Mouse (Mus musculus): ENCODE measurements at regions not wholly inside any gene's neighbourhood (a gene's known extent, or its start where the extent isn't known, plus 50 kb on each side); places are given as distances from the start of the nearest gene placed in this dataset.

DNA sequence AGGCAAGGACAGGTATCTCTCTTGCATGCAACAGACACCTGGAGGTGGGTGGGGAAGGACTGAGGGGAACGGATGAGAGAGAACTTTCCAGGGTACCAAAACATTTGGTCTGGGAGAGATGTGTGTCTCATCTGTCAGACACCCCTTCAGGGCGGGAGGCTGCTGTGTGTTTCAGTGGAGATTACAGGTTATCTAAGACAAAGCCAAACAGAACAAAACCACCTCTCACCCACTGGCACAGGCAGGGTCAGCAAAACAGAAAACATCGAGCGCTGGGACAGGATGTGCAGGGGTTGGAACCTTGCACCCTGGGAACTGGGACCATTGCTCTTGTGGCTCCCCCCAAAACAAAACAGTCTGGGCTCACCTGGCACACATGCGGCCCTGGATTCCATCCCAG, 63.6 kb upstream of the Cldn5 start:
- Histone ChIP-seq H3K9ac (ENCODE audit: low read depth, low read length, severe bottlenecking) (no peak overlapping the region), H3K27ac (replicated peaks; ENCODE audit: low read depth, low read length) (no peak overlapping the region), H3K4me3 (replicated peaks; ENCODE audit: low read length) (no peak overlapping the region), H3K9me3 (ENCODE audit: control insufficient read depth, low read length) (no peaks in the 10 kb centered on the region), H3K36me3 (ENCODE audit: control insufficient read depth, insufficient read depth, low read length) (no peaks in the 10 kb centered on the region), H3K4me2 (replicated peaks; ENCODE audit: low read depth, low read length, severe bottlenecking) (no peak overlapping the region), H3K4me1 (ENCODE audit: control insufficient read depth, insufficient read depth, low read length) (no peaks in the 10 kb centered on the region), H3K27me3 (ENCODE audit: control insufficient read depth, insufficient read depth, low read length) (no peaks in the 10 kb centered on the region)
- ATAC-seq (ENCODE audit: low FRiP score, low read depth): no peak
- TF ChIP-seq POLR2A (IDR thresholded peaks at IDR 0.05; ENCODE audit: borderline replicate concordance, extremely low read depth, insufficient read depth, insufficient read length): no peak
- no peak for DNase-seq (ENCODE audit: low spot score)
- 65% methylated on average over 5 of the region's 5 CpGs for WGBS

DNA sequence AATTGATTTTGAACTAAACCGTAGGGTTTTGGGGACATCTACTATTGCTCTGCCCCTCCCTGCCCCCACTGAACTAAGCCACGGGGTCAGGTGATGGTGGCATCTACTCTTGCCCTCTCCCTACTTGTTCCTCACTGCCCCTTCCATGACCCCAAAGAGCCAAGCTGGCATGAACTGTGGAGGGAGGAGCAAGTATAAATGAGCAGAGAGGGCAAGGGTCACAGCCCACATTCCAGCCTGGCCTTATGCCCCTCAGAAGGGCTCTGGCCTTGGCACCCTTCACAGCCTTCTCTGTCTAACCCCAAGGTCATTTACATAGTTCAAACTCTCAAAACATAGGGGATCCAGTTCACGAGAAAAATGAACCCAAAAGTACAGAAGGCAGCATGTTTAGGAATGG, 61.3 kb upstream of the Cldn5 start:
- ATAC-seq (ENCODE audit: low FRiP score, low read depth): no peak
- H3K4me1 ChIP-seq (ENCODE audit: control insufficient read depth, insufficient read depth, low read length): no peaks in the 10 kb centered on the region
- TF ChIP-seq POLR2A (IDR thresholded peaks at IDR 0.05; ENCODE audit: borderline replicate concordance, extremely low read depth, insufficient read depth, insufficient read length): no peak
- H3K4me3 ChIP-seq (replicated peaks; ENCODE audit: low read length): no peak overlapping the region
- no peaks in the 10 kb centered on the region for H3K9me3 ChIP-seq (ENCODE audit: control insufficient read depth, low read length)
- no peak for DNase-seq (ENCODE audit: low spot score)
- no peak overlapping the region for H3K27ac ChIP-seq (replicated peaks; ENCODE audit: low read depth, low read length)
- no peak overlapping the region for H3K9ac ChIP-seq (ENCODE audit: low read depth, low read length, severe bottlenecking)
- no peaks in the 10 kb centered on the region for H3K27me3 ChIP-seq (ENCODE audit: control insufficient read depth, insufficient read depth, low read length)
- 75% methylated on average over 3 of the region's 3 CpGs for WGBS
- H3K4me2 ChIP-seq (replicated peaks; ENCODE audit: low read depth, low read length, severe bottlenecking): no peak overlapping the region
- no peaks in the 10 kb centered on the region for H3K36me3 ChIP-seq (ENCODE audit: control insufficient read depth, insufficient read depth, low read length)

DNA sequence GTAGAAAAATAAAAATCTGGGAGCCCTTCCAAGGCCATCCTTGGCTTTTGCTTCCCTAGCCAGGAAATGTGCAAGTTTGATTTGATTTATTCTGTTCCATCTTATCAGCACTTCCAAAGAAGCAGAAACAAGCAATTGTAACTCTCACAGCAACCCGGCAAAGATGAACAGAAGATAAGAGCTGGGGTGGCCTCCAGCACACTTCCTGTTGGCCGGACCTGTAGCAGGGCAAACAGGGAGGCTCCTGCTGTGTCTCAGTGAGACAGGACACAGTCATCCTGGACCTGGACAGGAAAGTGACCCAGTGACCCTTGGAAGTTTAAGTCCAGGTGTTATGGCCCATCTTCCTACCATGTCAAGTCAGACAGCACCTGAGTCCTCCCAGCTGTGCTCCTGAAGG, 58.6 kb upstream of the Cldn5 start:
- WGBS: 35% methylated on average over 2 of the region's 2 CpGs
- no peak for TF ChIP-seq POLR2A (IDR thresholded peaks at IDR 0.05; ENCODE audit: borderline replicate concordance, extremely low read depth, insufficient read depth, insufficient read length)
- Histone ChIP-seq H3K36me3 (ENCODE audit: control insufficient read depth, insufficient read depth, low read length) (no peaks in the 10 kb centered on the region), H3K9me3 (ENCODE audit: control insufficient read depth, low read length) (no peaks in the 10 kb centered on the region), H3K9ac (ENCODE audit: low read depth, low read length, severe bottlenecking) (no peak overlapping the region), H3K4me2 (replicated peaks; ENCODE audit: low read depth, low read length, severe bottlenecking) (no peak overlapping the region), H3K4me1 (ENCODE audit: control insufficient read depth, insufficient read depth, low read length) (no peaks in the 10 kb centered on the region), H3K4me3 (replicated peaks; ENCODE audit: low read length) (no peak overlapping the region), H3K27me3 (ENCODE audit: control insufficient read depth, insufficient read depth, low read length) (no peaks in the 10 kb centered on the region), H3K27ac (replicated peaks; ENCODE audit: low read depth, low read length) (no peak overlapping the region)
- no peak for ATAC-seq (ENCODE audit: low FRiP score, low read depth)
- DNase-seq (ENCODE audit: low spot score): no peak

DNA sequence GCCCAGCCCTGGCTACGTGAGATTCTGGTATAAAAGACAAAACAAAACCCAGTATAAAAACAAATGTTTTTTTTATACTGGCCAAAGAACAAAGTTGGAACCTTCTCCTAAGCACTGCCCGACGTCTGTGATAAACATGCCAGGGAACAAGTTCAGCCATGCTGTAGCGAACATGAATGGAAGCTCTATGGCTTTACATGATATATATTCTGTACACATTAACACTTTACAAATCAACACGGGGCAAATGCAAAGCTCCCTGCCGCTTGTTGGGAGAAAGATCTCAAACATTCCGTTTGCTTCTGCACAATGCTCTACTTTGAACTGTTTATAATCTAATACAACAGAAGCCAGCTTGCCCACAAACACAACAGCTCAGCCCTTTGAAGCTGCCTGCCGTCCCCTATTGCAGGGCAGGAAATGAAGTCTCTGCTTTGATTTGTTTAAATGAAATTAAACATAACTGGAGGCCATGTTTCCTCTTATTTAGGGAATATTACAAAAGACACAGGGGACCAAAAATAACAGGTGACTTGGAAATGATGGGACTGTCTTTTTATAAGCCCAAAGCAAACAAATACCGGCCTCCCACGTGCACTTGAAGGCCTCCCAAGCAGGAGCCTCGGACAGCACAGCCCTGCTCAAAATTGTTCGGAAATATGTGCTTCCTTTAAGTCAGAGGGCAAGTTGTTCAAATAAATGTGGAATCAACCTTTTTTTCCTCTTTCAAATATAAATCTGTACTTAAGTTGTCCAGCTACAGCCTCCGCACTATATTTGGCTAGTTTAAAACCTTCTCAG, 56.0 kb upstream of the Cldn5 start:
- no peak overlapping the region for H3K27ac ChIP-seq (replicated peaks; ENCODE audit: low read depth, low read length)
- no peak overlapping the region for H3K4me3 ChIP-seq (replicated peaks; ENCODE audit: low read length)
- no peaks in the 10 kb centered on the region for H3K36me3 ChIP-seq (ENCODE audit: control insufficient read depth, insufficient read depth, low read length)
- WGBS: 50% methylated on average over 13 of the region's 13 CpGs
- H3K9ac ChIP-seq (ENCODE audit: low read depth, low read length, severe bottlenecking): no peak overlapping the region
- H3K9me3 ChIP-seq (ENCODE audit: control insufficient read depth, low read length): no peaks in the 10 kb centered on the region
- ATAC-seq (ENCODE audit: low FRiP score, low read depth): no peak
- TF ChIP-seq POLR2A (IDR thresholded peaks at IDR 0.05; ENCODE audit: borderline replicate concordance, extremely low read depth, insufficient read depth, insufficient read length): no peak
- no peak for DNase-seq (ENCODE audit: low spot score)
- no peaks in the 10 kb centered on the region for H3K27me3 ChIP-seq (ENCODE audit: control insufficient read depth, insufficient read depth, low read length)
- no peaks in the 10 kb centered on the region for H3K4me1 ChIP-seq (ENCODE audit: control insufficient read depth, insufficient read depth, low read length)
- no peak overlapping the region for H3K4me2 ChIP-seq (replicated peaks; ENCODE audit: low read depth, low read length, severe bottlenecking)

DNA sequence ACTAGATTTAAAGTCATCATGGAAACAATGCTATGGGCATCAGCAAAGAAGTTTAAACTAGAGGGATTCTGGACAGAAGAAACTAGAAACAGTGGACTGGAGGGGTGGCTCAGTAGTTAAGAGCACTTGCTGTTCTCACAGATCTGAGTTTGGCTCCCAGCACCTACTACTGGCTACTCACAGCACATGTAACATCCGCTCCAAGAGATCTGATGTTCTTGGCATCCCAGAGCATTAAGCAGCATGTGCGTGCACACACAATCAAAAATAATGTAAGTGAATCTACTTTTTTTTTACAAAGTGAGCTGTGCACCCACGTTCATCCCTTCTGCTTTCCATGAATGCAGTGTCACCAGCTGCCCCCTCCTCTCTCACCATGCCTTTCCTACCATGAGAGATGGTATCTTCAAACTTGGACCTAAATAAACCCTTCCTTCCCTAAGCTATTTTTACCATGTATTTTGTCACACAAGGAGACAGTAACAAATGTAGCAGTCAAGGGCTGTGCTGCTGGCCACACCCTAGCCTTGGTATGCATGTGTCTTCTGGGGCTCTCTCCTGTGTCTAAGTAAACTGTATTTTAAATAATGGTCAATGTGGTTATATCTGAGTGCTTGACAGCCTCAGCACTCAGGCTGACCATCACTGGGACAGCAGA, 53.3 kb upstream of the Cldn5 start:
- ATAC-seq (ENCODE audit: low FRiP score, low read depth) (no peak), DNase-seq (ENCODE audit: low spot score) (no peak)
- Histone ChIP-seq H3K36me3 (ENCODE audit: control insufficient read depth, insufficient read depth, low read length) (no peaks in the 10 kb centered on the region), H3K4me3 (replicated peaks; ENCODE audit: low read length) (no peak overlapping the region), H3K9ac (ENCODE audit: low read depth, low read length, severe bottlenecking) (no peak overlapping the region), H3K4me1 (ENCODE audit: control insufficient read depth, insufficient read depth, low read length) (no peaks in the 10 kb centered on the region), H3K27me3 (ENCODE audit: control insufficient read depth, insufficient read depth, low read length) (no peaks in the 10 kb centered on the region), H3K4me2 (replicated peaks; ENCODE audit: low read depth, low read length, severe bottlenecking) (no peak overlapping the region), H3K9me3 (ENCODE audit: control insufficient read depth, low read length) (no peaks in the 10 kb centered on the region), H3K27ac (replicated peaks; ENCODE audit: low read depth, low read length) (no peak overlapping the region)
- TF ChIP-seq POLR2A (IDR thresholded peaks at IDR 0.05; ENCODE audit: borderline replicate concordance, extremely low read depth, insufficient read depth, insufficient read length): no peak
- 88% methylated on average over 3 of the region's 3 CpGs for WGBS
